Mouse (Mus musculus): ENCODE results near the gene Tmem120b. TPM values are rescaled to one million over a fixed set of nuclear protein-coding genes. Genes with fewer than 3 reads are reported as not detected.

The Tmem120b gene
- total and polyA plus RNA-seq, 2 experiments from 2014 or later, result 15.3 to 17.7 TPM

GRCm38 (mm10) chr5:123149451-123150400 lies 81.5 kb downstream of the Tmem120b start:
- Histone ChIP-seq H3K4me1 (ENCODE audit: insufficient read depth, low read length) (peaks cover 27% of the 10 kb centered on the region), H3K4me2 (ENCODE audit: low read depth, low read length) (peak overlapping the region; percentile 53), H3K4me3 (ENCODE audit: low read length) (peak overlapping the region; percentile 24), H3K36me3 (ENCODE audit: insufficient read depth, low read length) (peaks cover 46% of the 10 kb centered on the region), H3K9ac (replicated peaks; ENCODE audit: low read length) (peak overlapping the region; percentile 4; the same call in 1 of the 2 replicates), H3K27me3 (ENCODE audit: insufficient read depth, low read length) (no peaks in the 10 kb centered on the region), H3K9me3 (ENCODE audit: low read length) (no peaks in the 10 kb centered on the region), H3K27ac (no peak overlapping the region)
- ATAC-seq (peak; percentile 89), DNase-seq (ENCODE audit: low spot score) (peak; percentile 92)
- 7% methylated on average over 19 of the region's 19 CpGs for WGBS
- peak; percentile 96 for TF ChIP-seq CTCF (IDR thresholded peaks at IDR 0.05; ENCODE audit: low read depth)

GRCm38 (mm10) chr5:123150641-123151040 lies 82.4 kb downstream of the Tmem120b start:
- DNase-seq (ENCODE audit: low spot score) (no peak), ATAC-seq (no peak; the same call in 1 of the 2 replicates)
- H3K9ac ChIP-seq (replicated peaks; ENCODE audit: low read length), result no peak overlapping the region
- no peak for TF ChIP-seq CTCF (IDR thresholded peaks at IDR 0.05; ENCODE audit: low read depth)
- peak overlapping the region; percentile 24 for H3K4me3 ChIP-seq (ENCODE audit: low read length)
- H3K4me1 ChIP-seq (ENCODE audit: insufficient read depth, low read length), result peaks cover 23% of the 10 kb centered on the region
- H3K27me3 ChIP-seq (ENCODE audit: insufficient read depth, low read length), result no peaks in the 10 kb centered on the region
- peak overlapping the region; percentile 53 for H3K4me2 ChIP-seq (ENCODE audit: low read depth, low read length)
- no peak overlapping the region for H3K27ac ChIP-seq
- 38% methylated on average over 7 of the region's 7 CpGs for WGBS
- no peaks in the 10 kb centered on the region for H3K9me3 ChIP-seq (ENCODE audit: low read length)
- H3K36me3 ChIP-seq (ENCODE audit: insufficient read depth, low read length), result peaks cover 50% of the 10 kb centered on the region

DNA sequence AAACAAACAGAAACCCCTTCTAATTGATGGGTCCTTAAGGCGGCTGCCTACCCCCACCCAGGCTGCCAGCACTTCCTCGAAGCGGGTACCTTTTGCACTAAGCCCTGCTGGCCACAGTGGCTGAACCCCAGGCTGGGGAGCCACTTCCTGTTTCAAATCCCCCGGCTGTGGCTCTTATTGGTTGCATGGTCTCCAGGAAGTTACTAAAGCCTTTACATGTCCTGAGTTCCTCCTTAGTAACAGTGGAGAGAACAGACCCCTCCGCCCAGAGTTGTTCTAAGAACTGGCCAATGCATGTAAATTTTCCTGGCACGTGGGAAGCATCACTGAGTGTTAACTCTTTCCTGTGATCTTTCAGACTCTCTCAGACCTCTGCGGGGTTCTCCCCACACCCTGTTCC lies 82.9 kb downstream of the Tmem120b start:
- no peak overlapping the region for H3K9ac ChIP-seq (replicated peaks; ENCODE audit: low read length)
- TF ChIP-seq CTCF (IDR thresholded peaks at IDR 0.05; ENCODE audit: low read depth), result no peak
- peak; percentile 61 for ATAC-seq

DNA sequence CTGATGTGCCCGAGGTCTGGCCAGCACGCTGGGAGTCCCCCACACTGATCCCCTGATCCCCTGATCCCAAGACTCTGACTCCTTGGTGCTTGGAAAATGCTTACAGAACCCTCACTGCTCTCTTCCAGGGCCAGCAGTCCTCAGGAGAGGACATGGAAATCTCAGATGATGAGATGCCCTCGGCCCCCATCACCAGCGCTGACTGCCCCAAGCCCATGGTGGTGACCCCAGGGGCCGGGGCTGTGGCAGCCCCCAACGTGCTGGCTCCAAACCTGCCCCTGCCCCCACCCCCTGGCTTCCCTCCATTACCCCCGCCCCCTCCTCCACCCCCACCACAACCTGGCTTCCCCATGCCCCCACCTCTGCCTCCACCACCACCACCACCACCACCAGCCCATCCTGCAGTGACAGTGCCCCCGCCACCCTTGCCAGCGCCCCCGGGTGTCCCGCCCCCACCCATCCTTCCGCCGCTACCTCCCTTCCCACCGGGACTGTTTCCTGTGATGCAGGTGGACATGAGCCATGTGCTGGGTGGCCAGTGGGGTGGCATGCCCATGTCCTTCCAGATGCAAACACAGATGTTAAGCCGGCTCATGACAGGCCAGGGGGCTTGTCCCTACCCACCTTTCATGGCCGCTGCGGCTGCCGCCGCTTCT lies 83.6 kb downstream of the Tmem120b start:
- Histone ChIP-seq H3K9ac (replicated peaks; ENCODE audit: low read length) (no peak overlapping the region), H3K27ac (no peak overlapping the region), H3K4me3 (ENCODE audit: low read length) (no peak overlapping the region), H3K4me1 (ENCODE audit: insufficient read depth, low read length) (peaks cover 20% of the 10 kb centered on the region), H3K36me3 (ENCODE audit: insufficient read depth, low read length) (peaks cover 46% of the 10 kb centered on the region), H3K27me3 (ENCODE audit: insufficient read depth, low read length) (no peaks in the 10 kb centered on the region), H3K9me3 (ENCODE audit: low read length) (no peaks in the 10 kb centered on the region), H3K4me2 (ENCODE audit: low read depth, low read length) (no peak overlapping the region; the same call in 1 of the 2 replicates)
- WGBS, result 89% methylated on average over 19 of the region's 19 CpGs
- TF ChIP-seq CTCF (IDR thresholded peaks at IDR 0.05; ENCODE audit: low read depth), result no peak
- DNase-seq (ENCODE audit: low spot score), result no peak
- ATAC-seq, result no peak

More for the DNA sequence above, 82.9 kb downstream of the Tmem120b start:
- no peaks in the 10 kb centered on the region for H3K27me3 ChIP-seq (ENCODE audit: insufficient read depth, low read length)
- H3K27ac ChIP-seq, result no peak overlapping the region
- peak overlapping the region; percentile 53 for H3K4me2 ChIP-seq (ENCODE audit: low read depth, low read length)
- 20% methylated on average over 7 of the region's 7 CpGs for WGBS
- peak; percentile 74 for DNase-seq (ENCODE audit: low spot score)
- H3K4me3 ChIP-seq (ENCODE audit: low read length), result peak overlapping the region; percentile 24
- H3K4me1 ChIP-seq (ENCODE audit: insufficient read depth, low read length), result peaks cover 20% of the 10 kb centered on the region
- H3K9me3 ChIP-seq (ENCODE audit: low read length), result no peaks in the 10 kb centered on the region
- H3K36me3 ChIP-seq (ENCODE audit: insufficient read depth, low read length), result peaks cover 50% of the 10 kb centered on the region

- no peak for TF ChIP-seq CTCF (IDR thresholded peaks at IDR 0.05; ENCODE audit: low read depth)
- H3K4me2 ChIP-seq (ENCODE audit: low read depth, low read length), result no peak overlapping the region
- WGBS, result 80% methylated on average over 1 of the region's 1 CpGs
- DNase-seq (ENCODE audit: low spot score) (no peak), ATAC-seq (no peak)
- H3K36me3 ChIP-seq (ENCODE audit: insufficient read depth, low read length), result peaks cover 42% of the 10 kb centered on the region
- H3K9ac ChIP-seq (replicated peaks; ENCODE audit: low read length), result no peak overlapping the region
- H3K4me3 ChIP-seq (ENCODE audit: low read length), result no peak overlapping the region
- no peaks in the 10 kb centered on the region for H3K9me3 ChIP-seq (ENCODE audit: low read length)
- peaks cover 20% of the 10 kb centered on the region for H3K4me1 ChIP-seq (ENCODE audit: insufficient read depth, low read length)
- H3K27ac ChIP-seq, result no peak overlapping the region
- no peaks in the 10 kb centered on the region for H3K27me3 ChIP-seq (ENCODE audit: insufficient read depth, low read length)
Observed at GRCm38 (mm10) chr5:123152901-123153300, 84.7 kb downstream of the Tmem120b start.

DNA sequence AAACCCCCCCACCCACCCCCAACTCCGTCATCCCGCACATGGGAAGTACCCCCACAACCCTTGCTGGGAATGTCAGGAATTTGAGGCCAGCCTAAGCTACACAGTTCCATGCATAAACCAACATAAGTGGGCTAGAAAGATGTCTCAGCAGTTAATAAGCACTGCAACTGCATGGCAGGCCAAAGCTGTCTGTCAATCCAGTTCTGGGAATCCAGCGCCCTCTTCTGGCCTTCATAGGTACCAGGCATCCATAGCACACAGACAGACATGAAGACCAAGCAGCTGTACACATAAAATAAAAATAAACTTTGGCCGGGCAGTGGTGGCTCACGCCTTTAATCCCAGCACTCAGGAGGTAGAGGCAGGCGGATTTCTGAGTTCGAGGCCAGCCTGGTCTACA lies 87.2 kb downstream of the Tmem120b start:
- Histone ChIP-seq H3K36me3 (ENCODE audit: insufficient read depth, low read length) (peaks cover 53% of the 10 kb centered on the region), H3K27me3 (ENCODE audit: insufficient read depth, low read length) (no peaks in the 10 kb centered on the region), H3K4me1 (ENCODE audit: insufficient read depth, low read length) (peaks cover 12% of the 10 kb centered on the region), H3K9ac (replicated peaks; ENCODE audit: low read length) (no peak overlapping the region), H3K4me2 (ENCODE audit: low read depth, low read length) (no peak overlapping the region), H3K4me3 (ENCODE audit: low read length) (no peak overlapping the region), H3K27ac (no peak overlapping the region), H3K9me3 (ENCODE audit: low read length) (no peaks in the 10 kb centered on the region)
- DNase-seq (ENCODE audit: low spot score) (peak; percentile 82), ATAC-seq (0 out of 2 replicates have a peak, but pooled peaks have one; percentile 31)
- peak; percentile 84 for TF ChIP-seq CTCF (IDR thresholded peaks at IDR 0.05; ENCODE audit: low read depth)
- 54% methylated on average over 7 of the region's 7 CpGs for WGBS
